Mouse (Mus musculus): ENCODE measurements around the gene Reps1. TPM values are rescaled to one million over a fixed set of nuclear protein-coding genes. Genes with fewer than 3 reads are reported as not detected.
"Not testable (repeated sequence)": the region's sequence is repeated elsewhere in the genome, so short reads cannot be mapped to it uniquely, and the experiment has no call there.

Gene Reps1
- polyA plus RNA-seq, 1 experiment from 2014 or later: 7.2 TPM

GRCm38 (mm10) chr10:18113473-18114093, 57.9 kb downstream of the Reps1 start:
- H3K36me3 ChIP-seq (ENCODE audit: control insufficient read depth, insufficient read depth, low read length): peaks cover 9% of the 10 kb centered on the region
- no peaks in the 10 kb centered on the region for H3K9me3 ChIP-seq (ENCODE audit: control insufficient read depth, low read length)
- ATAC-seq (ENCODE audit: low read depth): no peak
- H3K27me3 ChIP-seq (ENCODE audit: control insufficient read depth, insufficient read depth, low read depth, low read length): no peaks in the 10 kb centered on the region
- no peak overlapping the region for H3K4me2 ChIP-seq (ENCODE audit: low read depth, low read length)
- no peak overlapping the region for H3K9ac ChIP-seq (ENCODE audit: low read length)
- WGBS: 81% methylated on average over 10 of the region's 10 CpGs
- no peak overlapping the region for H3K27ac ChIP-seq (ENCODE audit: low read length)
- no peak overlapping the region for H3K4me3 ChIP-seq (ENCODE audit: low read length)
- H3K4me1 ChIP-seq (replicated peaks; ENCODE audit: control insufficient read depth, insufficient read depth, low read length): no peaks in the 10 kb centered on the region

- H3K27ac ChIP-seq (ENCODE audit: low read length): no peak overlapping the region
- H3K36me3 ChIP-seq (ENCODE audit: control insufficient read depth, insufficient read depth, low read length): peaks cover 35% of the 10 kb centered on the region
- no peak overlapping the region for H3K9ac ChIP-seq (ENCODE audit: low read length)
- H3K4me3 ChIP-seq (ENCODE audit: low read length): no peak overlapping the region
- H3K9me3 ChIP-seq (ENCODE audit: control insufficient read depth, low read length): no peaks in the 10 kb centered on the region
- no peaks in the 10 kb centered on the region for H3K27me3 ChIP-seq (ENCODE audit: control insufficient read depth, insufficient read depth, low read depth, low read length)
- no peak for ATAC-seq (ENCODE audit: low read depth)
- no peak overlapping the region for H3K4me2 ChIP-seq (ENCODE audit: low read depth, low read length)
- no peaks in the 10 kb centered on the region for H3K4me1 ChIP-seq (replicated peaks; ENCODE audit: control insufficient read depth, insufficient read depth, low read length)
- WGBS: 85% methylated on average over 8 of the region's 8 CpGs
Measured at GRCm38 (mm10) chr10:18118336-18118735, 62.7 kb downstream of the Reps1 start.

- Histone ChIP-seq H3K4me2 (ENCODE audit: low read depth, low read length) (no peak overlapping the region), H3K9me3 (ENCODE audit: control insufficient read depth, low read length) (no peaks in the 10 kb centered on the region), H3K27ac (ENCODE audit: low read length) (no peak overlapping the region), H3K9ac (ENCODE audit: low read length) (no peak overlapping the region), H3K36me3 (ENCODE audit: control insufficient read depth, insufficient read depth, low read length) (peaks cover 4% of the 10 kb centered on the region; the same call in 1 of the 2 replicates), H3K4me1 (replicated peaks; ENCODE audit: control insufficient read depth, insufficient read depth, low read length) (peaks cover 4% of the 10 kb centered on the region; the same call in 1 of the 2 replicates), H3K27me3 (ENCODE audit: control insufficient read depth, insufficient read depth, low read depth, low read length) (no peaks in the 10 kb centered on the region), H3K4me3 (ENCODE audit: low read length) (no peak overlapping the region)
- 92% methylated on average over 5 of the region's 5 CpGs for WGBS
- ATAC-seq (ENCODE audit: low read depth): no peak
Measured at GRCm38 (mm10) chr10:18130276-18130675, 74.6 kb downstream of the Reps1 start.

GRCm38 (mm10) chr10:18131666-18132650, 76.3 kb downstream of the Reps1 start:
- 0 out of 2 replicates have a peak, but pooled peaks have one; percentile 31 for ATAC-seq (ENCODE audit: low read depth)

GRCm38 (mm10) chr10:18138853-18139503, 83.3 kb downstream of the Reps1 start:
- 0 out of 2 replicates have a peak overlapping the region, but pooled peaks have one; percentile 45 for H3K4me2 ChIP-seq (ENCODE audit: low read depth, low read length)

More at GRCm38 (mm10) chr10:18131666-18132650, 76.3 kb downstream of the Reps1 start:
- H3K4me3 ChIP-seq (ENCODE audit: low read length): no peak overlapping the region
- no peaks in the 10 kb centered on the region for H3K36me3 ChIP-seq (ENCODE audit: control insufficient read depth, insufficient read depth, low read length)
- no peak overlapping the region for H3K9ac ChIP-seq (ENCODE audit: low read length)
- 60% methylated on average over 10 of the region's 10 CpGs for WGBS
- H3K27ac ChIP-seq (ENCODE audit: low read length): no peak overlapping the region
- peaks cover 4% of the 10 kb centered on the region; the same call in 1 of the 2 replicates for H3K4me1 ChIP-seq (replicated peaks; ENCODE audit: control insufficient read depth, insufficient read depth, low read length)
- no peaks in the 10 kb centered on the region for H3K27me3 ChIP-seq (ENCODE audit: control insufficient read depth, insufficient read depth, low read depth, low read length)
- H3K9me3 ChIP-seq (ENCODE audit: control insufficient read depth, low read length): no peaks in the 10 kb centered on the region
- H3K4me2 ChIP-seq (ENCODE audit: low read depth, low read length): no peak overlapping the region

GRCm38 (mm10) chr10:18139615-18140014, 84.0 kb downstream of the Reps1 start:
- Histone ChIP-seq H3K4me1 (replicated peaks; ENCODE audit: control insufficient read depth, insufficient read depth, low read length) (no peaks in the 10 kb centered on the region), H3K9me3 (ENCODE audit: control insufficient read depth, low read length) (no peaks in the 10 kb centered on the region), H3K4me3 (ENCODE audit: low read length) (peak overlapping the region; percentile 28), H3K36me3 (ENCODE audit: control insufficient read depth, insufficient read depth, low read length) (no peaks in the 10 kb centered on the region), H3K27ac (ENCODE audit: low read length) (no peak overlapping the region), H3K9ac (ENCODE audit: low read length) (no peak overlapping the region), H3K27me3 (ENCODE audit: control insufficient read depth, insufficient read depth, low read depth, low read length) (no peaks in the 10 kb centered on the region), H3K4me2 (ENCODE audit: low read depth, low read length) (peak overlapping the region; percentile 45)
- 74% methylated on average over 5 of the region's 5 CpGs for WGBS
- no peak for ATAC-seq (ENCODE audit: low read depth)

More at GRCm38 (mm10) chr10:18138853-18139503, 83.3 kb downstream of the Reps1 start:
- H3K9ac ChIP-seq (ENCODE audit: low read length); ATAC-seq (ENCODE audit: low read depth); H3K27ac ChIP-seq (ENCODE audit: low read length); H3K36me3 ChIP-seq (ENCODE audit: control insufficient read depth, insufficient read depth, low read length); H3K4me1 ChIP-seq (replicated peaks; ENCODE audit: control insufficient read depth, insufficient read depth, low read length); H3K9me3 ChIP-seq (ENCODE audit: control insufficient read depth, low read length); H3K27me3 ChIP-seq (ENCODE audit: control insufficient read depth, insufficient read depth, low read depth, low read length): not testable (repeated sequence)
- H3K4me3 ChIP-seq (ENCODE audit: low read length): peak overlapping the region; percentile 28
- 74% methylated on average over 13 of the region's 26 CpGs for WGBS

- Histone ChIP-seq H3K9me3 (ENCODE audit: control insufficient read depth, low read length) (no peaks in the 10 kb centered on the region), H3K36me3 (ENCODE audit: control insufficient read depth, insufficient read depth, low read length) (no peaks in the 10 kb centered on the region), H3K4me1 (replicated peaks; ENCODE audit: control insufficient read depth, insufficient read depth, low read length) (no peaks in the 10 kb centered on the region), H3K9ac (ENCODE audit: low read length) (no peak overlapping the region), H3K4me2 (ENCODE audit: low read depth, low read length) (no peak overlapping the region), H3K27ac (ENCODE audit: low read length) (no peak overlapping the region), H3K27me3 (ENCODE audit: control insufficient read depth, insufficient read depth, low read depth, low read length) (no peaks in the 10 kb centered on the region), H3K4me3 (ENCODE audit: low read length) (no peak overlapping the region)
- ATAC-seq (ENCODE audit: low read depth): no peak
- 69% methylated on average over 2 of the region's 2 CpGs for WGBS
Measured at GRCm38 (mm10) chr10:18141389-18141788, 85.7 kb downstream of the Reps1 start.

- H3K4me1 ChIP-seq (replicated peaks; ENCODE audit: control insufficient read depth, insufficient read depth, low read length): no peaks in the 10 kb centered on the region
- no peaks in the 10 kb centered on the region for H3K27me3 ChIP-seq (ENCODE audit: control insufficient read depth, insufficient read depth, low read depth, low read length)
- H3K9ac ChIP-seq (ENCODE audit: low read length): no peak overlapping the region
- no peak overlapping the region for H3K4me2 ChIP-seq (ENCODE audit: low read depth, low read length)
- H3K36me3 ChIP-seq (ENCODE audit: control insufficient read depth, insufficient read depth, low read length): no peaks in the 10 kb centered on the region
- 82% methylated on average over 6 of the region's 6 CpGs for WGBS
- no peak overlapping the region for H3K4me3 ChIP-seq (ENCODE audit: low read length)
- H3K27ac ChIP-seq (ENCODE audit: low read length): no peak overlapping the region
- H3K9me3 ChIP-seq (ENCODE audit: control insufficient read depth, low read length): no peaks in the 10 kb centered on the region
- no peak for ATAC-seq (ENCODE audit: low read depth)
Measured at GRCm38 (mm10) chr10:18142231-18142630, 86.6 kb downstream of the Reps1 start.

GRCm38 (mm10) chr10:18147224-18147623, 91.6 kb downstream of the Reps1 start:
- WGBS: 68% methylated on average over 3 of the region's 3 CpGs
- no peak for ATAC-seq (ENCODE audit: low read depth)
- no peak overlapping the region for H3K9ac ChIP-seq (ENCODE audit: low read length)

More at GRCm38 (mm10) chr10:18147224-18147623, 91.6 kb downstream of the Reps1 start:
- Histone ChIP-seq H3K27ac (ENCODE audit: low read length) (no peak overlapping the region), H3K36me3 (ENCODE audit: control insufficient read depth, insufficient read depth, low read length) (no peaks in the 10 kb centered on the region), H3K27me3 (ENCODE audit: control insufficient read depth, insufficient read depth, low read depth, low read length) (no peaks in the 10 kb centered on the region), H3K4me1 (replicated peaks; ENCODE audit: control insufficient read depth, insufficient read depth, low read length) (no peaks in the 10 kb centered on the region), H3K4me3 (ENCODE audit: low read length) (no peak overlapping the region), H3K9me3 (ENCODE audit: control insufficient read depth, low read length) (no peaks in the 10 kb centered on the region), H3K4me2 (ENCODE audit: low read depth, low read length) (no peak overlapping the region)
